Mouse (Mus musculus) neural tube, embryonic 10.5 days (tissue): ENCODE data around the gene Trp53rkb.
"Not testable (repeated sequence)": the region's sequence is repeated elsewhere in the genome, so short reads cannot be mapped to it uniquely, and the experiment has no call there.

Experiments used
- DNase-seq: peaks from one replicate; pipeline ENCODE4 v3.0.0-alpha.2; 2017; ENCODE audit warnings: low spot score; ENCODE audit errors: extremely low spot score

Trp53rkb gene

DNA sequence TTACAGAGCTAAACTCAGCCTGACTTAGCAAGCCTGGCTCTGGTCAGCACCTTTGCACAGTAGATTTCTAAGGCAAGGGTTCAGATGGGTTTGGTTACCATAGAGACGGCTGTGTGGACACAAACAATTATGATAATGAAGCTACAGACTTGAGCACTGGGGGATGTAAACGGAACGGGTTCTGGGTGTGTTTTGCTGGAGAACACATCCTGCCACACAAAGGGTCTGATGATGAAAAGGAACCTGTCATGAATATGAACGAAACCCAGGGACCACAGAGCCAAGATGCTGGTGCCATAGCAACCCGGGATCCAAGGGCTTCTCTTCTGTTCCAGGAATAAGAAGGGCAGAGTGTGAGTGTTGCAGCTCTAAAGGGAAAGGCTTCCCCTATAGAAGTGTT, at the start of gene Trp53rkb:
TSS of gene Trp53rkb (plus strand) at position 177 of the 400 bp plus-strand sequence.
- peak; percentile 24 for DNase-seq

DNA sequence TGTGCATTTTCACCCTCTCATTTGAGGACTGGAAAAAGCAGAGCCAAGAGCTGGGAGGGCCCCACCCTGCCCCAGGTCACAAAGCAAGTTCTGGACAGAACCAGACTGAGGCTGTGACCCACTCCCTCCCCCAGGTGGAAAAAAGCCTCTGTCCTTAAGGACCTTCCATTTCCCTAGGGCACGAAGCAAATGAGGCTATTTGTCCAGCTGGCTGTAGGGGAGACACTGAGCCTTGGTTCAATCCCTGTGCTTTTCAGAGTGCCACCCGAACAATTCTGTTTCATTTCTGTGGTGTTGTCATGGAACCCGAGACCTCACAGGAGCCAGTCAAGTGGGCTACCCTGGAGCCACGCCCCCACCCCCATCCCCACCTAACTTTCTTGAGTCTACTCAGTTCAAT, 48.8 kb upstream of the Trp53rkb start:
- DNase-seq = no peak

DNA sequence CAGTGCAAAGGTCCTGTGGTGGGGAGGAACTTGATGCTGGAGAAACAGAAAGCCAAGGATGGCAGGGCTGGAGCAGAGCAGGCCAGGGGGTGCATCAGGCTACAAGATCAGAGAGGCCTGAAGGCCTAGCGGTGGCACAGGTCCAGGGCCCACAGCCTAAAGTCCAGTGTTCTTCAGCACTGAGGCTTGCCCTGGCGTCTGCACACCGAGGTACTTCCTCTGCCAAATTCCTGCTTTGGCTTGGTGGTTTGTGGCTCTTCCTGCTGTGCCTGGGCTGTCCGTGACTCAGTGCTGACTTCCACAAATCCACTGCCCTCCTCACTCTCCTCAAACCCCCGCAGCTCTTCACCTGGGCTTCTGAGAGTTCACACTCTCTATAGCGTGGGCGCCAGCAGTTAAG, 47.9 kb upstream of the Trp53rkb start:
- no peak for DNase-seq

DNA sequence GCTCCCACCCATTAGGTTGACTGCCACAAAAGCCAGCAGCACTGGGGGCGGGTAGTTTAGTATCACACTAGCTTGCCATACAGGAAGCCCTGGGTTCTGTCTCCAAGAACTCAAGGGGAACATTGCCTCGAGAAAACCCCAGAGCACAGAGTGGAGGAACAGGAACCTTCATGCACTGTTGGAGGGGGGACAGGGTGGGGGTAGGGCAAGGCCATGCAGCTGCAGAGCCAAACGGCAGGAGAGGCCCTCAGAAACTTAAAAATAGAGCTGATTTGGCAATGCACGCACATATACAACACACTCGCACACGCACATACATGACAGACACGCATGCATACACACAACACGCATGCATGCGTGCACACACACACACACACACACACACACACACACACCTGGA, 46.5 kb upstream of the Trp53rkb start:
- DNase-seq = no peak

DNA sequence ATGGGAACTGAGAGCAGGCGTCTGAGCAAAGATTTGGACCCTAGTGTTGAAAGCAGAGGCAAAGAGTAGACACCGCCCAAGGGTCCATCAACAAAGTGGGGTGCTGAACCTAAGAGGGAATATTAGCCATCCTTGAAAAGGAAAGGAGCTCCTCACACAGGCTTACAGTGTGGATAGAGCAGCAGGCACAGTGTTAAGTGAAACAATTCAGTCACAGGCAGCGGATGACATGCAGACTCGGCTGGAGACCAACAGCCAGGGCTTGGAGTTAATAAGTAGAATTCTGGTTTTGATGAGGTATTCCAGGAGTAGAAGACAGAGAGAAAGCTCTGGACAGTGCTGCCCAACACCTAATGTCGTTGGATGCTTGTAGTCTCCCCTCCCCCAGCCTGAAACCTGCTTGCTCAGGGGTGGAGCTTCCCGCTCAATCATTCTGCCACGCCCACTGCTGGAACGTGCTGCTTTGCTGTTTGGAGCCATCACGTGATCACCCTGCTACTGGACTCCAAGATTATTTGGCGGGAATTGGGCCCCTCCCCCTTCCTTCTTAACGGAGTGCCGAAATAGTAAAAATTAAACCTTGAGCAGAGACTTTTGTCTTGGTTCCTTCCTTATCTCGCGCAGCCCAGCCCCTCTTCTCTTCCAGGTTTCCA, 45.9 kb upstream of the Trp53rkb start:
- DNase-seq = not testable (repeated sequence)

DNA sequence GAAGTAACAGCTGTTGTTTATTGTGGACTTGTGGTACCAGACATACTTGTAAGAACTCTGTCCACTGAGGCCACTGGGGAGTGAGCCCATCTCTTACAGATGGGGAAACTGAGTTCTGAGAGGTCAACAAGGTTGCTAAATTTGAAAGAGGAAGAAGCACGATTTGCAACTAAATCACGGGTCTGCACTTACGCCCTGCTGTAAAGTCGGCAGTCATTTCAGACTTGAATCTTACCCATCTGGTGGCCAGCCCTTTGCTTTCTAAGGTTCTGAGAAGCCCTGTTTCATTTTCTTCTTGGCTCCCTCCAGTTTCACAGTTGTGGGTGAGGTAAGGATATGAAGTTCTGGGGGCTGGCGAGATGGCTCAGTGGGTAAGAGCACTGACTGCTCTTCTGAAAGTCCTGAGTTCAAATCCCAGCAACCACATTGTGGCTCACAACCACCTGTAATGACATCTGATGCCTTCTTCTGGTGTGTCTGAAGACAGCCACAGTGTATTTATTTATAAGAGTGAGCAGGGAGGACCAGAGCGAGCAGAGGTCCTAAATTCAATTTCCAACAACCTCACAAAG, 41.6 kb upstream of the Trp53rkb start:
- no peak for DNase-seq

DNA sequence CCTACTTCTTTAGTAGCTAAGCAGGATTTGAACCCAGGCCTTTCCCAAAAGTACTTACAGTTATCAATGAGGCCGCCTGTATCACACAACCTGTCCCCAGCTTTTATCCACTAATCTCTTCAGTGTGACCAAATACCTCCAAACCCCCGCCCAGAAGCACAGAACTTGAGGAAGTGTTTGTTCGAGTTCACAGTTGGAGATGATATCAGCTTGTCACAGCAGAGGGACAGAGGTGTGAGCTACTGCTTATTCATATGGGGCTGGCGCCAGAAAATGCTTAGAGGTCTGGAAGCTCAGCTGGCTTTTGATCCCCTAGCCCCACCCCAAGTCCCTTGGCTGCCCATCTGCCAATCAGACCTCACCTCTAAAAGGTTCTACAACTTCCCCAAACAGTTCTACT, 38.1 kb upstream of the Trp53rkb start:
- no peak for DNase-seq

DNA sequence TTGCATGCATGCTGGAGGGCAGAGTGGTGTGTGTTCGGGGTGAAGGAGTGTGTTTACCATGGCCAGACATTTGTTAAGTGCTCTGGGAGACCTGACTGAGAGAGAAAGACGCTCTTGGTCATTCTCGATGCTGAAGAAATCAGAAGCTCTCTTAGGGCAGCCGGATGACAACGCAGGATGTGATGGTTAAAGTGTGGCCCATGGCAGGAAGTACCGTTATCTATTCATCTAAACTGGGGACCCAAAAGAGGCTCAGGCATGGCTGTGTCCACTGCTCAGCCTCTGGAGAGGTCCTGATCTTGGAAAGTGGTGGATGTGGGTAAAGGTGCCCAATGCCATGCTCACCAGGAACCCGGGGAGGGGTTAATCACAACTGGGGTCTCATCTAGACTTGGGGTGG, 37.6 kb upstream of the Trp53rkb start:
- DNase-seq = no peak

DNA sequence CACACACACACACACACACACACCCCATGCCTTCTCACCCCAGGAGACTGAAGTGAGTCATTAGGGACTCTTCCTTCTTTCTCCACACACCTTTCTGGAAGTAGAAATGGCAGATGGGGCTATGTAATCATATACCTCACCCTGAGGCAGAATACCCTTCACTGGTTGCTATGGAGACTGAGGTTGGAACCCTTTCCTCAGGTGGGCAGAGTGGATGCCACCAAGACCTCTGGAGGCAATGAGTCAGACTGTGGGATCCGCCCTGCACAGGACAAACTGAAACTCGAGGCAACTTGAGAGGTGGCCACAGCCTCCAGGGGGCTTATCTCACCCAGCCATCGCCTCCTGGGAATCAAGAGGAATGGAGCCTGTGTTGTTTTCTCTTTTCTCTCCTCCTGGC, 34.4 kb upstream of the Trp53rkb start:
- no peak for DNase-seq

DNA sequence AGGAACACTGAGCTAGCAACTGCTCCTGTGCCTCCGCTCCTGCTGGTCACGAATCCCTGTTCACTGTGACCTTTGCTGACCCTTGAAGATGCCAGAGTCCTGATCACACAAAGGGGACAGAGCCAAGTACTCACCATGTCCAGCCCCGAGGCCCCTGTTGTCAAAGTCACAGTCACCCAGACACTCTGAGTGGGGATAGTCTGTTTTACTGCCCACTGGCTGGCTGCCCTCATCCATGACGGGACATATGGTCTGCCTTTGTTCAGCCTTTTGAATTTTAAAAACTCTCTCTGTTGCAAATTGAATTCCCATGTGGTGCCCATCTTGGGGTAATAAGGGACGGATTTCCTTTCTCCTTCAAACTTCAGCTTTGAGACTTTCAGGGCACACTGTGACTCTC, 28.3 kb upstream of the Trp53rkb start:
- DNase-seq = peak; percentile 41

DNA sequence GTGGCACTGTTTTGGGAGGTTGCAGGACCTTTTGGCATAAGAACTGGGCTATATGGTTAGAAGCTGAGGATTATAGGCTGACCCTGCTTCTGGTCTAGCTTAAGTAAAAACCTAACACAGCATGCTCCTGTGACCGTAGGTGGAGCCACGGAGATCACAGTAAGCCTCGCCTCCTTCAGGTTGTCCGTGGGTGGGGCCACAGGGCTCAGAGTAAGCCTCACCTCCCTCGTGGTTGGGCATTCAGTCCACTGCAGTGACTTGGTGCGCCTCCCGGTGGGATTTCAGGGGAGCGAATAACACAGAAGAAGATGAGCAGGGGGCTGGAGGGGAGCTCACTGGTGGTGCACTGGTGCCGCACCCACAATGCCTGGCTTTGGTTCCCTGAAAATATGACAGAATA, 24.7 kb upstream of the Trp53rkb start:
- no peak for DNase-seq

DNA sequence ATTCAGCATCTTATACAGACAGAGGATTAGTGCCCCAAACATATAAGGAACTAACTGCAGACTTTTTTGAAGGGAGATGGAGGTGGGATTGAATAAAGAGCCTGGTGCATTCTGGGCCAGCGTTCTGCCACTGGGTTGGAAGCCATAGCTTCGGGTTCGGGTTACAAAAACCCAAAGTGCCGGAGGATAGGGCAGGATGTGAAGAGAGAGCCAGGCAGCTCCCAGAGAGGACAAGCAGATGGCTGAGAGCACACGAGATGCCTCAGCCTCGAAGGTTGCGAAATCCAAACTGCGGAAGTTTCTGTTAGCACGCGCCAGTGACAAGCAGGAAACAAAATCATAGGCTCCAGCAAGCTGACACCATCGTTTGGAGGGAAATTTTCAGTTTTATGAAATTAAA, 20.9 kb upstream of the Trp53rkb start:
- no peak for DNase-seq

DNA sequence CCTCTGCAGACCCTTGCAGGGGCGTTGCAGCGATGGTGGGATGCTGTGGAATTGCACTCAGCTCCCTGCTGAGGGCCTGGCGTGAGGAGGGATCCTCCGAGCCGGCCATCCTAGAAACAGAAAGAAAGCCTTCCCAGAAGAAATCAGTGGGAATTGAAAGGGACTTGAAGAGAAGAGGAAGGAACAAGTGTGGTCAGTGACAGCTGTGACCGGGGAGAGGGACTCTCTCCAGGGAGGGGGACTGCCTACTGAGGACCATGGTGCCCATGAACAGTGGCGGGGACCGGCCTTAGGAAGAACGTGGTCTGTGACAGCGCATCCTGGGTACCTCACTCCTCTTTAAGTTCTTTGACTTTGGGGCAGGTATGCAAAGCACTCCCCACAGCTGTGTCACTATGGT, 18.7 kb upstream of the Trp53rkb start:
- DNase-seq = no peak

DNA sequence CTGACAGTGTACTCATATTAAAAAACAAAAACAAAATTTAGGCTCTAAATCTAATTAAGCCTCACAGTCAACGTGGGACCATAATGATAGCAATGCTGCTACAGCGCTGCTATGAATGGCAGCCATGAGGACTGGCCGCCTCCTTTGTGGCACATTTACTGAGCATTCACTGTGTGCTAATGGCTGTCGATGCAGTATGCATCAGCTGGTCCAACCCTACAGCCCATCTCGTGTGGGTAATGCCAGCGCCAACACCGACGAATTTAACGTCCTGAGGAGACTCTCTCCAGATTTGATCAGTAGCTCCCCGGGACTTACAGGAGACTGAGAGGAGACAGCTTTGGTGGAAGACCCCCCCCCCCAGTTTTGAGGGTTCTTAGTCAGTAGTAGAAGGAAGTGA, 18.1 kb upstream of the Trp53rkb start:
- no peak for DNase-seq

DNA sequence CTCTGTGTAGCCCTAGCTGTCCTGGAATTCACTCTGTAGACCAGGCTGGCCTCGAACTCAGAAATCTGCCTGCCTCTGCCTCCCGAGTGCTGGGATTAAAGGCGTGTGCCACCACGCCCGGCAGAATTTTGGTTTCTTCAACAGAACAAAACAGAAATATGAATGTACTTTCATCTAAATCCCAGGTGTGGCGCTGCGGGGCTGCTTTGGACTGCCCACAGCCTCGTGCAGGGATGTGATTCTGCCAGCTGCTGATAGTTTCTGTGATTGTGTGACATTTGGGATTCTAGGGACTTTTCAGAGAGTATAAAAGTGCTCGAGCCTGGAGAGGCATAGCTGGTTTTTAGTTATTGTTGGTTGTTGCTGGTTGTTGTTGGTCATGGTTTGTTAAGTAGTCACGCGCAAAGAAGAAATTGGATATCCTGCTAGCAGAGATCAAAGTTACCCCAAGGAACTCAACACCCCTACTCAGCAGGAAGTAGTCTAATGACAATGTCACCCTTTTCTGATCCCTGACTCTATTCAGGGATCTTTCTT, 16.9 kb upstream of the Trp53rkb start:
- DNase-seq = no peak

DNA sequence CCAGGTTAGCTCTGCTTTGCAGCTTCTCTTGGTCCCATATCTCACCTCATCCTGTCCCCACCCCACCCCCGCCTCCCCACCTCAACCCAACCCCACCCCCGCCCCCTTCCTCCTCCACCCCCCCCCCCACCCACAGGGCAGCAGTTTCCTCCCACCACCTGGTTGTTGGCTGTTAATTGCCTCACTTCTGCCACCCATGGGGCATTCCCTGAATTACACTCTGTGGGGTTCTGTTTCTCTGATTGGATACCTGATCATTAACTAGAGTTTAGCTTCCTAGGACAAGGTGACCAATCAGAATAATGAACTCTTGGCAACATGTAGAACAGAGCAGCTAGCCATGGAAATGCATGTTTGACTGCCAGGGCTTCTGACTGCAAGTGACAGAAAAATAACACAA, 16.1 kb upstream of the Trp53rkb start:
- DNase-seq = peak; percentile 53

DNA sequence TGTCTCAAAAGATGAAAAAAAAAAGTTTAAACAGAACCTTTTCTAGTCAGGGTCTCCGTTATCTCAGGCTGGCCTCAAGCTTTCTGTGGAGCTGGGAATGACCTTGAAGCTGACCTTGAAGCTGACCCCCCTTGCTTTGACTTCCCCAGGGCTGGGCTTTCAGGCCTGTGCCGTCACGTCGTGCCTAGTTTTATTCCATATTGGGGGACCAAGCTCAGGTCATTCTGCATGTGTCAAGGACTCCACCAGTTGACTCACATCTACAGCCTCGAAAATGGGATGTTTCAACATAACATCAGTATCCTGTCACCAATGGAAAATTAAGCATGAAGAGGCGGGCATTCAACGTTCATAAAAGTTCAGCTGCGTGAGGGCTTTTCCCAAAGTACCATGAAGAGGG, 12.4 kb upstream of the Trp53rkb start:
- DNase-seq = no peak

DNA sequence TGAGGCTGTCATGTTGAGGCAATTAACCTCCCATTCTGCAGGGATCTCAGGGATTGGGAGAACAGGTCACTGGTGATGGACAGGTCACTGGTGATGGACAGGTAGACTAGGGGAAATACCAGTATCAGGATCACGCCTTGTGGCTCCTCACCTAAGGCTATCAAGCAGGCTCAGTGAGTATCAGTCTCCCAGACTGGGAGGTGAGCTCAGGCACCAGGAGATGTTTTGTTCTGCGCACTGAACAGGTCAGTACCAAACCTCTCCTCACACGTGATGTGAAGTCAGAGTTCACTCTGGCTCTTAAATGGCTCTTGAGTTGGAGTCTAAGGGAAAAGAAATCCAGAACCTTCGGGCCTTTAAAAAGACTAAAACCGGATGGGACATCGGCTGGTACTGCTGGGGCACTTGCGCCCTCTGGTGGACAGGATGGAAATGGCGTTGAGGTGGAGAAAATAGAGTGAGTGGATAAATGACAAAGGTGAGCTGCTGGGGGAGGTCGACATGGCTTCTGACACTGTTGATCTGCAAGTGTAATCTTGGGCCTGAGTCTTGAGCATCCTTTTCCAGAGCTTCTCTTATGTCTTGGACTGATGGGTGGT, 11.3 kb upstream of the Trp53rkb start:
- peak; percentile 83 for DNase-seq

DNA sequence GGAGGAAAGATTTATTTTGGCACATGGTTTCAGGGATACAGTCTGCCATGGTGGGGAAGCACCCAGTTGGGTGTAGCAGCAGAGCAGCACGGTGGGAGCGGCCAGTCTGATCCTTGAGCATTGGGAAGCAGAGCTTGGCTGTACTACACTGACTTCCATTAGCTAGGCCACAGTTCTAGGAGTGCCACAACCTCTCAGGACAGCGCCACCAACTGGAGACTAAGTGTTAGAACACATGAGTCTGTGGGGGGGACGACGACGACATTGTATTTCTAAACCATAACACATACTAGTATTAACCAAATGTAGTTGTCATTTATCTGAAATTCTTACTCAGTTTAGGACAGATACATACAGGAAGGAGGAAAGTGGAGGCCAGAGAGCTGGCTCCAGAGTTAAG, 8.0 kb upstream of the Trp53rkb start:
- DNase-seq = no peak

DNA sequence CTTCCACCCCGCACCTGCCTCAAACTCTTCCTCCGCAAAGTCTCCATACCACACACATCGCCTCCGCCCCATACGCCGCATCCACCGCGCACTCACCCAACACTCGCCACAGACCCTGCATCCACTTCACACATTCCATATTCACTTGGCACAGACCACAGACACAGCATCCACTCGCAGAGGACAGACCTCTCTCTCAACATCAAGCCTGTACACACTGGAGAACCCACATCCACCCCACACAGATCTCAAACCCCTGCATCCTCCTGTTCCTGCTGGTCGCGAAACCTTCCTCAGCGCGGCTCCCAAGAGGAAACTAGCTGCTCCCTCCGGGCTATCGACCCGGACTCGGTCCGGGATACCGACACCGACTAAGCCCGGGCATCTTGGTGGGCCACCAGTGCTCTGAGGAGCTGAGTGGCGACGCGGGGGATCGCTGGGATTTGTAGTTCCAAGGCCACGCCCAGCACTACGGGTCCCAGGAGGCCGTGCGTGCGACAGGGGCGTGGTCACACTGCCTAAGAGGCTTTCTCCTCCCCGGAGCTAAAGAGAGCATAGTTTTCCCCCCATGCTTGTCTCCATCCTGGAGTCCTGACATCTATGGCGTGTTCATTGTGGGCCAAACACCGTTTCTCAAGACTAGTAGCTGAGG, 5.9 kb upstream of the Trp53rkb start:
- DNase-seq = peak; percentile 89

DNA sequence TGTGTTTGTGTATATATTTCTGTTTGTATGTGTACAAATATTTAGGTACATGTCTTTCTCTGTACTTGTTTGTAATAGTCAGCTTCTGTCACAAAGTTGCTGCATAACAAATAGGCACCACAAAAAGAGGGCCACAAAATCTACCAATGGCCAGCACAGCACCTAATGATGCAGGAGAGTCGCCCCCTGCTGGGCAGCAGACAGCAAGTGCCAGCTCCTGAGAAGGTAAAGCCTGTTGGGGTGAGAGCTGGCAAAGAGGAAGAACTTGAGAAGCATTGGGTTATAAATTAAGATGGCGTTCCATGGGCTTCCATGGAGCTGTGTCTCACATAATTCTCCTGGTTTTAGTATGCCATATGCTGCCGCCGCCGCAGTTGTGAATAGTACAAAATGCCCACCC, 593 bp upstream of the Trp53rkb start:
- DNase-seq = no peak

DNA sequence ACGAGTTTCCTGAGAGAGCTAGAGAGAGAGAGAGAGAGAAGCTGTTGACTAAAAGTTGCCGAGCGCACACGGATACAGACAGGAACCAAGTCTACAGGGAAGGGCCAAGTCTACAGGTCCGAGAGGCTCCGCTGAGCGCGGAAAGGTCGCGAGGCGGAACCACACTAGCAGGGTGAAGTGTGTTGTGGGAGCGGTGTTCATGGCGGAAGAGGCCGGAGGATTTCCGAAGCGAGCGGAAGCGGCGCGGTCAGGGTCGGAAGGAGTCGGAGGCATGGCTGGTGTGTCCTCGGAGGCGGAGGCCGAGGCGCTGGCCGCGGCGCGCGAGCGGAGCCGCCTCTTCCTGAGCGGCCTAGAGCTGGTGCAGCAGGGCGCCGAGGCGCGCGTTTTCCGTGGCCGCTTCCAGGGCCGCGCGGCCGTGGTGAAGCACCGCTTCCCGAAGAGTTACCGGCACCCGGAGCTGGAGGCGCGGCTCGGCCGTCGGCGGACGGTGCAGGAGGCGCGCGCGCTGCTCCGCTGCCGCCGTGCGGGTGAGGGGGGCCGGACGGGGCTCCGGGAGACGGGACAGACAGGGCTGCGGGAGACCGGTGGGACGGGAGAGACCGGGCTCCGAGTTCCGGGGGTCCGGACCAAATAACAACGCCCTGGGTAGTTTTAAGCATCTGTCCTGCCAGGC, 1.3 kb downstream of the Trp53rkb start:
- DNase-seq = peak; percentile 86
